Mouse (Mus musculus): Measurements from ENCODE around the gene Gstt4.

- TF ChIP-seq E2F4 (IDR thresholded peaks at IDR 0.05; ENCODE audit: borderline replicate concordance, low read depth, low read length), result no peak
- TF ChIP-seq CTCF (IDR thresholded peaks at IDR 0.05 in 2 of 3, conservative IDR thresholded peaks at IDR 0.05 in 1 of 3; ENCODE audit: control insufficient read depth in 1 of 3, insufficient read depth in 1 of 3, low read depth in 2 of 3, low read length in 3 of 3, poor library complexity in 1 of 3, severe bottlenecking in 1 of 3), result peak in 1 of 3 experiments; percentile 16; a peak in 2 of 6 replicates
- no peak for TF ChIP-seq RCOR1 (IDR thresholded peaks at IDR 0.05; ENCODE audit: low read depth, low read length)
- no peak for TF ChIP-seq CHD1 (IDR thresholded peaks at IDR 0.05; ENCODE audit: low read depth, low read length)
- TF ChIP-seq USF1 (IDR thresholded peaks at IDR 0.05; ENCODE audit: low read depth, low read length), result no peak
- TF ChIP-seq ZKSCAN1 (IDR thresholded peaks at IDR 0.05; ENCODE audit: low read depth, low read length), result no peak
- no peak for TF ChIP-seq HCFC1 (IDR thresholded peaks at IDR 0.05; ENCODE audit: low read depth, low read length)
- no peak for TF ChIP-seq NELFE (IDR thresholded peaks at IDR 0.05; ENCODE audit: low read depth, low read length)
- TF ChIP-seq POLR2A (IDR thresholded peaks at IDR 0.05; ENCODE audit: control insufficient read depth in 1 of 2, insufficient read depth in 1 of 2, low read depth in 1 of 2, low read length in 2 of 2, poor library complexity in 1 of 2), result no peak
- TF ChIP-seq ZC3H11A (IDR thresholded peaks at IDR 0.05; ENCODE audit: low read depth, low read length), result no peak
- no peak for TF ChIP-seq POLR2AphosphoS5 (IDR thresholded peaks at IDR 0.05; ENCODE audit: borderline replicate concordance, low read depth, low read length)
- no peak for TF ChIP-seq MYC (IDR thresholded peaks at IDR 0.05; ENCODE audit: low read depth, low read length)
- TF ChIP-seq ZNF384 (IDR thresholded peaks at IDR 0.05; ENCODE audit: low read depth, low read length), result no peak
- no peak for TF ChIP-seq POLR2AphosphoS2 (IDR thresholded peaks at IDR 0.05; ENCODE audit: low read length)
Observed at GRCm38 (mm10) chr10:75818641-75819040, 3.7 kb downstream of the Gstt4 start.
